Mouse (Mus musculus) MEL (cell line): ENCODE results near the gene Olfr883.

Experiments used
- CTCF ChIP-seq, 3 experiments: IDR thresholded peaks in 2 of 3; conservative IDR thresholded peaks in 1 of 3; 2 replicates each; pipeline ENCODE4 v1.5.1; 2011 to 2012; ENCODE audit warnings: low read length in 3 of 3, low read depth in 2 of 3, mild to moderate bottlenecking in 2 of 3, improper control_type of control experiment in 1 of 3, inconsistent platforms in 1 of 3, mixed read lengths in 1 of 3, moderate library complexity in 1 of 3; ENCODE audit not compliant: control insufficient read depth in 1 of 3, insufficient read depth in 1 of 3, poor library complexity in 1 of 3, severe bottlenecking in 1 of 3
- MAFK ChIP-seq: IDR thresholded peaks from 2 replicates; pipeline ENCODE4 v1.6.1; 2011; ENCODE audit warnings: low read depth, mild to moderate bottlenecking, low read length, improper control_type of control experiment, borderline replicate concordance
- MEF2A ChIP-seq: IDR thresholded peaks from 2 replicates; pipeline ENCODE4 v1.6.1; 2014; ENCODE audit warnings: low read depth, mild to moderate bottlenecking, inconsistent platforms, low read length, improper control_type of control experiment; ENCODE audit not compliant: poor library complexity, insufficient replicate concordance, severe bottlenecking; ENCODE audit errors: extremely low read depth
- POLR2A ChIP-seq, 2 experiments: IDR thresholded peaks; 2 replicates each; pipeline ENCODE4 v1.6.1; 2011 to 2012; ENCODE audit warnings: low read length in 2 of 2, mild to moderate bottlenecking in 2 of 2, control low read depth in 1 of 2, improper control_type of control experiment in 1 of 2, low read depth in 1 of 2, moderate library complexity in 1 of 2; ENCODE audit not compliant: control insufficient read depth in 1 of 2, insufficient read depth in 1 of 2, poor library complexity in 1 of 2
- TAL1 ChIP-seq: IDR thresholded peaks from 2 replicates; pipeline ENCODE4 v1.6.1; 2012; ENCODE audit warnings: mild to moderate bottlenecking, inconsistent platforms, low read length, moderate library complexity, mixed read lengths
- TCF12 ChIP-seq: IDR thresholded peaks from 2 replicates; pipeline ENCODE4 v1.6.1; 2014; ENCODE audit warnings: low read depth, mild to moderate bottlenecking, inconsistent platforms, low read length, improper control_type of control experiment, moderate library complexity
- USF1 ChIP-seq: IDR thresholded peaks from 2 replicates; pipeline ENCODE4 v1.6.1; 2014; ENCODE audit warnings: low read depth, mild to moderate bottlenecking, inconsistent platforms, low read length, improper control_type of control experiment, moderate library complexity
- ZMIZ1 ChIP-seq: IDR thresholded peaks from 2 replicates; pipeline ENCODE4 v1.6.1; 2012; ENCODE audit warnings: low read depth, mild to moderate bottlenecking, inconsistent platforms, low read length, improper control_type of control experiment, moderate library complexity

- TF ChIP-seq POLR2A (IDR thresholded peaks at IDR 0.05; ENCODE audit: control insufficient read depth in 1 of 2, insufficient read depth in 1 of 2, low read depth in 1 of 2, low read length in 2 of 2, poor library complexity in 1 of 2), result no peak
- TF ChIP-seq USF1, result no peak
- no peak for TF ChIP-seq ZMIZ1
- TF ChIP-seq CTCF (IDR thresholded peaks at IDR 0.05 in 2 of 3, conservative IDR thresholded peaks at IDR 0.05 in 1 of 3; ENCODE audit: control insufficient read depth in 1 of 3, insufficient read depth in 1 of 3, low read depth in 2 of 3, low read length in 3 of 3, poor library complexity in 1 of 3, severe bottlenecking in 1 of 3), result peak in 1 of 3 experiments; percentile 28; a peak in 2 of 6 replicates
- TF ChIP-seq MAFK, result no peak
- no peak for TF ChIP-seq MEF2A
- no peak for TF ChIP-seq TCF12
- no peak for TF ChIP-seq TAL1
Measured at GRCm38 (mm10) chr9:37998581-37999204, 26.9 kb upstream of the Olfr883 start.
